In the genomic region with DNA sequence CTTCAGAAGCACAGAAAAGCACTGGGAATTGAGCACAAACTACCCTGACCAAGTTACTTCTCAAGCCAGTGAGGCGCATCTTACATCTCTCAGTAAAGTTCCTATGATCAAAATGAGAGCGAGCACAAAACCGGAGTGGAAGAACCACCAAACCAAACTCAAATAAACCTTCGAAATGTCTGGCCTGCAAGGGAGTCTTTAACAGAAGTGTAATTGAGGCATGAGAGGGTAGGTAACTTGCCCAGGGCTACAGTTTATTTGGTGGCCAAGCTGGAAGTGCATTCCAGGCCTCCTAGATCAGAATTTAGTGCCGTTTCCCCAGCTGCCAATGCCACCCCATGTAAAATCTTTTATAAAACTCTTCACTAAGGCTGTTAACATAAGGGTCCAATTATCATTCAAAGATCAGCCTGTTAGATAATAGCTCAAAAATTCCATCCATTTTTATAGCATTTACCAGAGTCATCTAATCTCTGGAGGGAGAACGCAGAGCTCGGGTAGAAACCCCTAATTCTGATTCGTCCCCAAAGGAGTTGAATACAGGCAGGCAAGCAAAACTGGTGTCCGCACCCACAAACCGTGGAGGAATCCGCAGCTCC, we compare ENCODE assay signal across 8 mouse cellular contexts.
DNase-seq lines count a peak whose midpoint lies in the region; ATAC-seq and TF ChIP-seq lines count a peak whose summit lies in the region.

No protein-coding gene starts in this region.

- WGBS in limb, embryonic 15.5 days, result 8% methylated on average over 11 of the region's 11 CpGs
- WGBS in stomach, embryonic 16.5 days, result 19% methylated on average over 11 of the region's 11 CpGs

- H3K36me3 ChIP-seq in testis, adult 2 months (ENCODE audit: control insufficient read depth, insufficient read depth, low read length), result no peaks in the 10 kb centered on the region
- no peaks in the 10 kb centered on the region for H3K36me3 ChIP-seq in limb, embryonic 15.5 days
- no peaks in the 10 kb centered on the region for H3K36me3 ChIP-seq in stomach, embryonic 16.5 days (ENCODE audit: control insufficient read depth, insufficient read depth, low read length)

- 0 out of 2 replicates have a peak, but pooled peaks have one; percentile 5 for ATAC-seq in frontal cortex, adult (ENCODE audit: low TSS enrichment)
- ATAC-seq in limb, embryonic 15.5 days (ENCODE audit: insufficient number of reproducible peaks, low FRiP score, low TSS enrichment, low read depth), result no peak
- ATAC-seq in stomach, embryonic 16.5 days (ENCODE audit: insufficient read depth, low FRiP score), result no peak
- ATAC-seq in inflammation-experienced regulatory T-cells, adult 6 months, result no peak

- no peak for TF ChIP-seq CTCF in testis, adult 2 months (IDR thresholded peaks at IDR 0.05; ENCODE audit: control insufficient read depth, insufficient read depth, insufficient replicate concordance, low read depth, low read length)

- H3K4me2 ChIP-seq in limb, embryonic 15.5 days, result peak overlapping the region; percentile 95
- H3K4me2 ChIP-seq in stomach, embryonic 16.5 days (ENCODE audit: low read depth, low read length), result peak overlapping the region; percentile 94

- H3K27me3 ChIP-seq in testis, adult 2 months (ENCODE audit: control insufficient read depth, insufficient read depth, low read length), result no peaks in the 10 kb centered on the region
- no peaks in the 10 kb centered on the region for H3K27me3 ChIP-seq in limb, embryonic 15.5 days
- H3K27me3 ChIP-seq in stomach, embryonic 16.5 days (ENCODE audit: control insufficient read depth, insufficient read depth, low read length), result no peaks in the 10 kb centered on the region

- peak overlapping the region; percentile 89 for H3K9ac ChIP-seq in limb, embryonic 15.5 days
- peak overlapping the region; percentile 96 for H3K9ac ChIP-seq in stomach, embryonic 16.5 days (ENCODE audit: low read length)

- peak overlapping the region; percentile 68 for H3K27ac ChIP-seq in testis, adult 2 months (ENCODE audit: control insufficient read depth, insufficient read depth, low read depth, low read length)
- H3K27ac ChIP-seq in limb, embryonic 15.5 days, result peak overlapping the region; percentile 92; the same call in 1 of the 2 replicates
- H3K27ac ChIP-seq in stomach, embryonic 16.5 days (ENCODE audit: low read length), result peak overlapping the region; percentile 94; the same call in 1 of the 2 replicates

- DNase-seq in frontal cortex, postnatal 25 days (ENCODE audit: low spot score in 2 of 2), result no peak
- no peak for DNase-seq in testis, postnatal 14 days (ENCODE audit: low spot score)
- no peak for DNase-seq in cerebellum, postnatal 36 days

- TF ChIP-seq POLR2A in testis, adult 2 months (IDR thresholded peaks at IDR 0.05; ENCODE audit: control insufficient read depth, low read depth, low read length), result no peak

- H3K4me1 ChIP-seq in testis, adult 2 months (ENCODE audit: control insufficient read depth, insufficient read depth, low read length), result peaks cover 11% of the 10 kb centered on the region
- peaks cover 36% of the 10 kb centered on the region for H3K4me1 ChIP-seq in limb, embryonic 15.5 days
- peaks cover 29% of the 10 kb centered on the region for H3K4me1 ChIP-seq in stomach, embryonic 16.5 days (ENCODE audit: control insufficient read depth, insufficient read depth, low read length)

- H3K4me3 ChIP-seq in testis, adult 2 months (ENCODE audit: control insufficient read depth, low read depth, low read length), result peak overlapping the region; percentile 87
- peak overlapping the region; percentile 97 for H3K4me3 ChIP-seq in limb, embryonic 15.5 days
- peak overlapping the region; percentile 97 for H3K4me3 ChIP-seq in stomach, embryonic 16.5 days (replicated peaks; ENCODE audit: low read length)

- H3K9me3 ChIP-seq in limb, embryonic 15.5 days, result no peaks in the 10 kb centered on the region
- no peaks in the 10 kb centered on the region for H3K9me3 ChIP-seq in stomach, embryonic 16.5 days (replicated peaks; ENCODE audit: control insufficient read depth, low read length)
